Mouse (Mus musculus) myocyte (in vitro differentiated cells): ENCODE measurements at regions not wholly inside any gene's neighbourhood (a gene's known extent, or its start where the extent isn't known, plus 50 kb on each side); places are given as distances from the start of the nearest gene placed in this dataset.

Experiments
- H3K27me3 ChIP-seq: one replicate; pipeline ENCODE4 v1.6.1; 2011; ENCODE audit not compliant: control insufficient read depth, insufficient read depth, insufficient read length
- H3K36me3 ChIP-seq: one replicate; pipeline ENCODE4 v1.6.1; 2011; ENCODE audit not compliant: control insufficient read depth, insufficient read depth
- H3K4me2 ChIP-seq: one replicate; pipeline ENCODE4 v1.6.1; 2011; ENCODE audit warnings: low read depth, control low read depth
- H3K4me3 ChIP-seq: one replicate; pipeline ENCODE4 v1.5.1; 2011; ENCODE audit warnings: mild to moderate bottlenecking, control low read depth, moderate library complexity
- H3K79me2 ChIP-seq: one replicate; pipeline ENCODE4 v1.6.1; 2011; ENCODE audit not compliant: control insufficient read depth, insufficient read depth
- H3ac ChIP-seq: one replicate; pipeline ENCODE4 v1.6.1; 2011; ENCODE audit not compliant: control insufficient read depth, insufficient read length
- CEBPB ChIP-seq: IDR thresholded peaks from 2 replicates; pipeline ENCODE4 v1.6.1; 2011; ENCODE audit warnings: mild to moderate bottlenecking, moderate library complexity; ENCODE audit not compliant: poor library complexity, insufficient read depth, severe bottlenecking
- E2F4 ChIP-seq: IDR thresholded peaks from one replicate; pipeline ENCODE4 v1.6.1; 2011; ENCODE audit warnings: mild to moderate bottlenecking, control low read depth, moderate library complexity; ENCODE audit not compliant: insufficient read depth
- MAX ChIP-seq: IDR thresholded peaks from one replicate; pipeline ENCODE4 v1.6.1; 2011; ENCODE audit warnings: low read depth, mild to moderate bottlenecking, control low read depth
- MYOD1 ChIP-seq, 3 experiments: IDR thresholded peaks; one replicate each; pipeline ENCODE4 v1.6.1; 2011; ENCODE audit warnings: control low read depth in 2 of 3, low read depth in 2 of 3, mild to moderate bottlenecking in 2 of 3, moderate library complexity in 1 of 3; ENCODE audit not compliant: insufficient read length in 2 of 3, control insufficient read depth in 1 of 3
- MYOG ChIP-seq, 3 experiments: IDR thresholded peaks; one replicate each; pipeline ENCODE4 v1.6.1; 2011; ENCODE audit warnings: control low read depth in 2 of 3, low read depth in 2 of 3, mild to moderate bottlenecking in 2 of 3; ENCODE audit not compliant: insufficient read length in 2 of 3, control insufficient read depth in 1 of 3, insufficient read depth in 1 of 3
- POLR2A ChIP-seq: IDR thresholded peaks from one replicate; pipeline ENCODE4 v1.6.1; 2011; ENCODE audit warnings: low read depth, mild to moderate bottlenecking, control low read depth, moderate library complexity; ENCODE audit not compliant: insufficient read length
- POLR2AphosphoS2 ChIP-seq: IDR thresholded peaks from one replicate; pipeline ENCODE4 v1.6.1; 2011; ENCODE audit warnings: low read depth, control low read depth; ENCODE audit not compliant: insufficient read length
- REST ChIP-seq: IDR thresholded peaks from one replicate; pipeline ENCODE4 v1.6.1; 2011; ENCODE audit warnings: mild to moderate bottlenecking, control low read depth, moderate library complexity; ENCODE audit not compliant: insufficient read depth, insufficient read length
- SRF ChIP-seq: IDR thresholded peaks from one replicate; pipeline ENCODE4 v1.6.1; 2011; ENCODE audit warnings: low read depth; ENCODE audit not compliant: control insufficient read depth, insufficient read length
- TCF12 ChIP-seq: IDR thresholded peaks from one replicate; pipeline ENCODE4 v1.6.1; 2011; ENCODE audit warnings: mild to moderate bottlenecking, control low read depth; ENCODE audit not compliant: poor library complexity, insufficient read depth, severe bottlenecking
- TCF3 ChIP-seq: IDR thresholded peaks from one replicate; pipeline ENCODE4 v1.6.1; 2011; ENCODE audit warnings: low read depth, control low read depth; ENCODE audit not compliant: insufficient read length
- USF1 ChIP-seq: IDR thresholded peaks from one replicate; pipeline ENCODE4 v1.6.1; 2011; ENCODE audit warnings: low read depth, mild to moderate bottlenecking, control low read depth, moderate library complexity

DNA sequence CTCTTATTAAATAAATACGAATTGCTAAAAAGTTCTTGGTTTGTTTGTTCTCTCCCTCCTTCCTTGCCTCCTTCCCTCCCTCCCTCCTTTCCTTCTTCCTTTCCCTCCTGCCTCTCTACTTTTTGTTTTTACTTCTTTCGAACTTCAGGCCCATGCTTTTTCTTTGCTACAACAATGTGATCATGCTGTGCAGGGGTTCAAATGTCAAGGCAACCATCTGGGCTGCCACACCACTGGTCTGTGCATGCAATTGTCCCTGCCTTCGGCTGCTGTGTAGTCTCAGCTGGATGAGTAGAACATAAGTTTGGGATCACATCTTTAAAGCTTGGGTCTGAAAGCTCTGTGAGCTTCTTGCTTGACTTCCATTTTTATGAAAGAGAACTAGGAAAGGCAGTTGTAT lies 189.1 kb upstream of the P2ry1 start:
- TF ChIP-seq MYOG (IDR thresholded peaks at IDR 0.05; ENCODE audit: control insufficient read depth in 1 of 3, insufficient read depth in 1 of 3, insufficient read length in 2 of 3, low read depth in 2 of 3): no peak
- TF ChIP-seq USF1: no peak
- TF ChIP-seq REST: no peak
- TF ChIP-seq POLR2A: no peak
- TF ChIP-seq SRF: no peak
- TF ChIP-seq TCF12: no peak
- Histone ChIP-seq H3K4me3 (no peak overlapping the region), H3K36me3 (no peaks in the 10 kb centered on the region), H3ac (no peak overlapping the region), H3K4me2 (no peak overlapping the region), H3K27me3 (no peaks in the 10 kb centered on the region), H3K79me2 (no peaks in the 10 kb centered on the region)

DNA sequence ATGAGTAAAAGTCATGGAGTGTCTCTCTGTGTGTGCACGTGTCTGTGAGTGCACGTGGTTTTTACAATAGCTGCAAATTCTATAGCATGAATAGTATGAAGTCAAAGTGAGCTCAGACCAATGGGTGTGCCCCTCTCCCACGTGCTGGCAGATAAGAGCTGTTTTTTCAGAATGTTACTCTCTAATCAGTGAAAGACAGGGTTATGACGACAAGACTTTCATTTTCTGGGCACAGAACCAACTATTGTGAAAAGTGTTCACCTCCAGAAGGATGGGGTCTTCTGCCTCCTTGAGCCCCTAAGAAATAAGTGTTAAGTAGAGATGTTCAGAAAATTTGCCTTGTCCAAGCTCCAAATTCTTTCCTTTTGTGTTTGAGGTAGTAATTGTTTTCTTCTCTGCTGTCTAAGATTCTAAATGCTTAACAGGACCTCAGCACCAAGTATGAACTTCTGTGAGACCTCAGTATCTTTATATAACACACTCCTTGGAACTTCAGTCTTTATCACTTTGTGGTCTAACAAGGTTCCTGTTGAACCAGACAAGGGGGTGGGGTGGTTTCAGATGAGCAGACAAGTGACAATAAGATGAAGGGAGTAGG lies 182.8 kb upstream of the P2ry1 start:
- no peak overlapping the region for H3ac ChIP-seq
- no peaks in the 10 kb centered on the region for H3K36me3 ChIP-seq
- peak overlapping the region; percentile 13 for H3K4me2 ChIP-seq
- H3K79me2 ChIP-seq: no peaks in the 10 kb centered on the region
- H3K27me3 ChIP-seq: no peaks in the 10 kb centered on the region
- TF ChIP-seq POLR2A: no peak
- no peak for TF ChIP-seq MYOD1 (IDR thresholded peaks at IDR 0.05; ENCODE audit: control insufficient read depth in 1 of 3, insufficient read length in 2 of 3, low read depth in 2 of 3)
- TF ChIP-seq E2F4: no peak
- TF ChIP-seq SRF: no peak
- TF ChIP-seq MYOG (IDR thresholded peaks at IDR 0.05; ENCODE audit: control insufficient read depth in 1 of 3, insufficient read depth in 1 of 3, insufficient read length in 2 of 3, low read depth in 2 of 3): no peak
- no peak for TF ChIP-seq TCF3
- TF ChIP-seq REST: no peak
- no peak for TF ChIP-seq TCF12
- TF ChIP-seq MAX: no peak
- no peak for TF ChIP-seq USF1
- TF ChIP-seq POLR2AphosphoS2: no peak
- no peak for TF ChIP-seq CEBPB
- no peak overlapping the region for H3K4me3 ChIP-seq

DNA sequence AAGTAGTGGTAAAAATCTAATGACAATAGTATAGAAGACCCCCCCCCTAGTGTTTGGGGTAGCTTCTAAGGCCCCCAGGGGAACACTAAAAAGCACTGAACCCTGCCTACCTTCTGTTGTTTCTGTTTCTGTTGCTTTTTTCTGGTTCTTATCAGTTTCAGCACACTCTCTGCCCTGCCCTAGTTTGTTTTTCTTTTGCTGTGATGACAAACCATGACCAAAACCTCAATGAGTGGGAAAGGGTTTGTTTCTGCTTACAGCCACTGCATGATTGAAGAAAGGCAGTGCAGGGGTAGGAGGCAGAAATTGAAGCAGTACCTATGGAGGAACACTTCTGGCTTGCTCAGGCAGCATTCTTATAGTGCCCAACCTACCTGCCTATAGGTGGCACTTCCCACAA lies 181.1 kb upstream of the P2ry1 start:
- no peaks in the 10 kb centered on the region for H3K79me2 ChIP-seq

DNA sequence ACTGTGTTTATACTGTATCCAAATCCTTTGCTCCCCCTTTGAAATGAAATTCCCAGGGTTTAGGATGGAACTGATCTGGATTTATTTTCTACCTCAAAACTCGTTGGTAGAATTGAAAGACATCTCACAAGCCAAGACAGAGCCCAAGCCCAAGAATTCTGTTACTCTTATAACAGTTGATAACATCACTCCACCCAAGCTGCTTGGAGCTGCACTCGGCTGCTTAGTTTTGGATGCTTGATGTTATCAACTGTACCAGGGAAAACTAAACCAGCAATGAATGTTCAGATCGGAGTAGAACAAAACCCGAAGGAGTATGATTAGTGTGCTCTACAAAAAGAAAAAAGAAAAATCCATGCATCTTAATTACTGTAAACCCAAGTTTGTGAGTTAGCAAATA lies 175.8 kb upstream of the P2ry1 start:
- no peak overlapping the region for H3ac ChIP-seq
- H3K36me3 ChIP-seq: no peaks in the 10 kb centered on the region
- H3K4me3 ChIP-seq: no peak overlapping the region
- no peaks in the 10 kb centered on the region for H3K79me2 ChIP-seq
- no peaks in the 10 kb centered on the region for H3K27me3 ChIP-seq
- H3K4me2 ChIP-seq: no peak overlapping the region
- TF ChIP-seq POLR2A (no peak), USF1 (no peak), TCF3 (no peak), MAX (no peak), REST (no peak), MYOG (IDR thresholded peaks at IDR 0.05; ENCODE audit: control insufficient read depth in 1 of 3, insufficient read depth in 1 of 3, insufficient read length in 2 of 3, low read depth in 2 of 3) (no peak), SRF (no peak), POLR2AphosphoS2 (no peak), TCF12 (no peak), E2F4 (no peak), CEBPB (no peak), MYOD1 (IDR thresholded peaks at IDR 0.05; ENCODE audit: control insufficient read depth in 1 of 3, insufficient read length in 2 of 3, low read depth in 2 of 3) (no peak)

More for the DNA sequence above, 181.1 kb upstream of the P2ry1 start:
- no peaks in the 10 kb centered on the region for H3K36me3 ChIP-seq
- no peak overlapping the region for H3ac ChIP-seq
- H3K4me2 ChIP-seq: no peak overlapping the region
- TF ChIP-seq REST (no peak), POLR2AphosphoS2 (no peak), TCF3 (no peak), MAX (no peak), POLR2A (no peak), MYOD1 (IDR thresholded peaks at IDR 0.05; ENCODE audit: control insufficient read depth in 1 of 3, insufficient read length in 2 of 3, low read depth in 2 of 3) (no peak), MYOG (IDR thresholded peaks at IDR 0.05; ENCODE audit: control insufficient read depth in 1 of 3, insufficient read depth in 1 of 3, insufficient read length in 2 of 3, low read depth in 2 of 3) (no peak)
- H3K27me3 ChIP-seq: no peaks in the 10 kb centered on the region
- H3K4me3 ChIP-seq: no peak overlapping the region

DNA sequence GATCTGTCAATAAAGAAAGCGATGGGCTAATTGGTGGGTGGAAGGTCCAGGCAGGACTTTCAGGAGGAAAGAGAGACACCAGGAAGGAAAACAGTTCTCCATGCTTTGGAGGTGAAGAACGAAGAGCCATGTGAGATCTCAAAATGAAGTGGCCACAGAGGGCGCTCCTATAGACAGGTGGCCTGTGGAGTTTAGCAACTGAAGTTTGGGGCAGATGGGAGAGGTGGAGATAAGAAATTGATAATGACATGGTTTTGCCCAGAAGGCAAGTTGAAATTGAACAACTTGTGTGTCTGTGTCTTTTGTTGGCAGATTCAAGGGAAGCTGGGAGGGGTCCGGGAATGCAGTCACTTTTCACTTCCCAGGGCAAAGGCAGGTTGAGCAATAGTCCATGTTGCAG lies 170.2 kb upstream of the P2ry1 start:
- Histone ChIP-seq H3K4me3 (no peak overlapping the region), H3K36me3 (no peaks in the 10 kb centered on the region), H3ac (no peak overlapping the region), H3K4me2 (no peak overlapping the region), H3K27me3 (no peaks in the 10 kb centered on the region), H3K79me2 (no peaks in the 10 kb centered on the region)
- TF ChIP-seq TCF3 (no peak), MYOG (IDR thresholded peaks at IDR 0.05; ENCODE audit: control insufficient read depth in 1 of 3, insufficient read depth in 1 of 3, insufficient read length in 2 of 3, low read depth in 2 of 3) (no peak), USF1 (no peak), POLR2A (no peak), CEBPB (no peak), POLR2AphosphoS2 (no peak), TCF12 (no peak), MAX (no peak), REST (no peak), SRF (no peak), MYOD1 (IDR thresholded peaks at IDR 0.05; ENCODE audit: control insufficient read depth in 1 of 3, insufficient read length in 2 of 3, low read depth in 2 of 3) (no peak), E2F4 (no peak)
